Mouse (Mus musculus): ENCODE data around the gene Pgm5. TPM values are rescaled to one million over a fixed set of nuclear protein-coding genes. Genes with fewer than 3 reads are reported as not detected.

The Pgm5 gene
- polyA plus RNA-seq, 1 experiment from 2014 or later: 0.07 TPM

- Histone ChIP-seq H3K4me1 (replicated peaks) (no peaks in the 10 kb centered on the region), H3K9me3 (replicated peaks) (no peaks in the 10 kb centered on the region), H3K9ac (no peak overlapping the region), H3K27me3 (peaks cover 44% of the 10 kb centered on the region), H3K4me3 (replicated peaks) (peak overlapping the region; percentile 26), H3K27ac (replicated peaks) (no peak overlapping the region), H3K4me2 (peak overlapping the region; percentile 52), H3K36me3 (replicated peaks) (no peaks in the 10 kb centered on the region)
- 22% methylated on average over 13 of the region's 13 CpGs for WGBS (ENCODE audit: insufficient replicate concordance)
- ATAC-seq (ENCODE audit: insufficient read depth): no peak
Measured at GRCm38 (mm10) chr19:24861276-24861611, 411 bp downstream of the Pgm5 start.

- Histone ChIP-seq H3K9ac (no peak overlapping the region), H3K9me3 (replicated peaks) (no peaks in the 10 kb centered on the region), H3K36me3 (replicated peaks) (no peaks in the 10 kb centered on the region), H3K4me1 (replicated peaks) (no peaks in the 10 kb centered on the region), H3K27ac (replicated peaks) (no peak overlapping the region), H3K4me2 (no peak overlapping the region), H3K27me3 (no peaks in the 10 kb centered on the region), H3K4me3 (replicated peaks) (no peak overlapping the region)
- 76% methylated on average over 21 of the region's 21 CpGs for WGBS (ENCODE audit: insufficient replicate concordance)
- ATAC-seq (ENCODE audit: insufficient read depth): no peak
Measured at GRCm38 (mm10) chr19:24851456-24852315, 10.0 kb downstream of the Pgm5 start.

- Histone ChIP-seq H3K36me3 (replicated peaks) (no peaks in the 10 kb centered on the region), H3K4me3 (replicated peaks) (no peak overlapping the region), H3K9me3 (replicated peaks) (no peaks in the 10 kb centered on the region), H3K27me3 (no peaks in the 10 kb centered on the region), H3K4me2 (no peak overlapping the region), H3K9ac (no peak overlapping the region), H3K27ac (replicated peaks) (no peak overlapping the region), H3K4me1 (replicated peaks) (no peaks in the 10 kb centered on the region)
- no peak for ATAC-seq (ENCODE audit: insufficient read depth)
- 68% methylated on average over 2 of the region's 2 CpGs for WGBS (ENCODE audit: insufficient replicate concordance)
Measured at GRCm38 (mm10) chr19:24848844-24849243, 12.8 kb downstream of the Pgm5 start.

- no peak overlapping the region for H3K9ac ChIP-seq
- H3K27me3 ChIP-seq: no peaks in the 10 kb centered on the region
- ATAC-seq (ENCODE audit: insufficient read depth): no peak
- 47% methylated on average over 7 of the region's 7 CpGs for WGBS (ENCODE audit: insufficient replicate concordance)
- H3K9me3 ChIP-seq (replicated peaks): no peaks in the 10 kb centered on the region
- no peaks in the 10 kb centered on the region for H3K36me3 ChIP-seq (replicated peaks)
- no peak overlapping the region for H3K4me2 ChIP-seq
- H3K27ac ChIP-seq (replicated peaks): no peak overlapping the region
- no peak overlapping the region for H3K4me3 ChIP-seq (replicated peaks)
- no peaks in the 10 kb centered on the region for H3K4me1 ChIP-seq (replicated peaks)
Measured at GRCm38 (mm10) chr19:24848345-24848744, 13.3 kb downstream of the Pgm5 start.

GRCm38 (mm10) chr19:24845007-24845546 is 16.6 kb downstream of the Pgm5 start:
- Histone ChIP-seq H3K27ac (replicated peaks) (no peak overlapping the region), H3K36me3 (replicated peaks) (no peaks in the 10 kb centered on the region), H3K4me1 (replicated peaks) (no peaks in the 10 kb centered on the region), H3K4me2 (no peak overlapping the region), H3K27me3 (no peaks in the 10 kb centered on the region), H3K4me3 (replicated peaks) (no peak overlapping the region), H3K9me3 (replicated peaks) (no peaks in the 10 kb centered on the region), H3K9ac (no peak overlapping the region)
- no peak for ATAC-seq (ENCODE audit: insufficient read depth)
- WGBS (ENCODE audit: insufficient replicate concordance): 28% methylated on average over 7 of the region's 7 CpGs

- H3K36me3 ChIP-seq (replicated peaks): no peaks in the 10 kb centered on the region
- 53% methylated on average over 3 of the region's 3 CpGs for WGBS (ENCODE audit: insufficient replicate concordance)
Measured at GRCm38 (mm10) chr19:24842080-24842479, 19.6 kb downstream of the Pgm5 start.

GRCm38 (mm10) chr19:24824517-24824916 is 37.1 kb downstream of the Pgm5 start:
- WGBS (ENCODE audit: insufficient replicate concordance): 22% methylated on average over 4 of the region's 4 CpGs
- no peak overlapping the region for H3K27ac ChIP-seq (replicated peaks)

More at GRCm38 (mm10) chr19:24842080-24842479, 19.6 kb downstream of the Pgm5 start:
- no peak for ATAC-seq (ENCODE audit: insufficient read depth)
- Histone ChIP-seq H3K4me2 (no peak overlapping the region), H3K27ac (replicated peaks) (no peak overlapping the region), H3K9ac (no peak overlapping the region), H3K27me3 (no peaks in the 10 kb centered on the region), H3K4me3 (replicated peaks) (no peak overlapping the region), H3K9me3 (replicated peaks) (no peaks in the 10 kb centered on the region), H3K4me1 (replicated peaks) (no peaks in the 10 kb centered on the region)

GRCm38 (mm10) chr19:24815661-24816221 is 45.9 kb downstream of the Pgm5 start:
- Histone ChIP-seq H3K4me1 (replicated peaks) (no peaks in the 10 kb centered on the region), H3K27ac (replicated peaks) (no peak overlapping the region), H3K4me2 (no peak overlapping the region), H3K36me3 (replicated peaks) (no peaks in the 10 kb centered on the region), H3K9me3 (replicated peaks) (no peaks in the 10 kb centered on the region), H3K4me3 (replicated peaks) (no peak overlapping the region), H3K9ac (no peak overlapping the region), H3K27me3 (no peaks in the 10 kb centered on the region)
- no peak for ATAC-seq (ENCODE audit: insufficient read depth)
- 70% methylated on average over 12 of the region's 12 CpGs for WGBS (ENCODE audit: insufficient replicate concordance)

More at GRCm38 (mm10) chr19:24824517-24824916, 37.1 kb downstream of the Pgm5 start:
- H3K9ac ChIP-seq: no peak overlapping the region
- no peak for ATAC-seq (ENCODE audit: insufficient read depth)
- no peaks in the 10 kb centered on the region for H3K27me3 ChIP-seq
- no peaks in the 10 kb centered on the region for H3K4me1 ChIP-seq (replicated peaks)
- H3K4me2 ChIP-seq: no peak overlapping the region
- no peaks in the 10 kb centered on the region for H3K36me3 ChIP-seq (replicated peaks)
- no peak overlapping the region for H3K4me3 ChIP-seq (replicated peaks)
- no peaks in the 10 kb centered on the region for H3K9me3 ChIP-seq (replicated peaks)

GRCm38 (mm10) chr19:24812861-24813293 is 48.8 kb downstream of the Pgm5 start:
- no peak for ATAC-seq (ENCODE audit: insufficient read depth)
- H3K9me3 ChIP-seq (replicated peaks): no peaks in the 10 kb centered on the region
- H3K4me2 ChIP-seq: no peak overlapping the region
- H3K27me3 ChIP-seq: no peaks in the 10 kb centered on the region
- no peak overlapping the region for H3K9ac ChIP-seq
- no peak overlapping the region for H3K4me3 ChIP-seq (replicated peaks)
- H3K27ac ChIP-seq (replicated peaks): no peak overlapping the region
- 67% methylated on average over 8 of the region's 8 CpGs for WGBS (ENCODE audit: insufficient replicate concordance)
- no peaks in the 10 kb centered on the region for H3K36me3 ChIP-seq (replicated peaks)
- H3K4me1 ChIP-seq (replicated peaks): no peaks in the 10 kb centered on the region

- no peak overlapping the region for H3K9ac ChIP-seq
- no peak for ATAC-seq (ENCODE audit: insufficient read depth)
- H3K4me3 ChIP-seq (replicated peaks): no peak overlapping the region
- H3K27me3 ChIP-seq: no peaks in the 10 kb centered on the region
- no peaks in the 10 kb centered on the region for H3K4me1 ChIP-seq (replicated peaks)
- no peak overlapping the region for H3K4me2 ChIP-seq
- WGBS (ENCODE audit: insufficient replicate concordance): 61% methylated on average over 7 of the region's 7 CpGs
- H3K36me3 ChIP-seq (replicated peaks): no peaks in the 10 kb centered on the region
- H3K27ac ChIP-seq (replicated peaks): no peak overlapping the region
- no peaks in the 10 kb centered on the region for H3K9me3 ChIP-seq (replicated peaks)
Measured at GRCm38 (mm10) chr19:24812106-24812810, 49.4 kb downstream of the Pgm5 start.

GRCm38 (mm10) chr19:24811451-24811850 is 50.2 kb downstream of the Pgm5 start:
- no peak for ATAC-seq (ENCODE audit: insufficient read depth)

More at GRCm38 (mm10) chr19:24811451-24811850, 50.2 kb downstream of the Pgm5 start:
- no peak overlapping the region for H3K27ac ChIP-seq (replicated peaks)
- H3K36me3 ChIP-seq (replicated peaks): no peaks in the 10 kb centered on the region
- H3K4me1 ChIP-seq (replicated peaks): no peaks in the 10 kb centered on the region
- 55% methylated on average over 10 of the region's 10 CpGs for WGBS (ENCODE audit: insufficient replicate concordance)
- no peak overlapping the region for H3K9ac ChIP-seq
- no peak overlapping the region for H3K4me2 ChIP-seq
- no peaks in the 10 kb centered on the region for H3K27me3 ChIP-seq
- H3K4me3 ChIP-seq (replicated peaks): no peak overlapping the region
- no peaks in the 10 kb centered on the region for H3K9me3 ChIP-seq (replicated peaks)

Measured in liver, embryonic 15.5 days (tissue).